Mouse (Mus musculus): ENCODE results near the gene Sec24b.

Sec24b gene

DNA sequence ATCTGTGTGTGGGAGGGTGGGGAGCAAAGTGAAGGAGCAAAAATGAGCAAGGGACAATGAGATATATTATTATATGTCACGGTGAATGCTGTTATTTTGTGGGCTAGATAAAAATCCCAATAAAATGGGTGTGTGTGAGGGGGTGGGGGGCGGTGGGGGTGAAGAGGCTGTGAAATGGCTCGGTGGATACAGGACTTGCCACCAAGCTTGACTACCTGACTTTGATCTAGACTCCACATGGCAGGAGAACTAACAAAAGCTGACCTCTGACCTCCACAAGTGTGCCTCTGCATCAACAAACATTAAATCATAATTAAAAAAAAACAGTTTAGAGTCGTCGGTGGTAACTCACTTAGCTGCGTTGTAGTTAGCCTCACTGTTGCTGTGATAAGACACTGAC lies 81.8 kb downstream of the Sec24b start:
- DNase-seq (ENCODE audit: extremely low read depth, low read depth), result no peak

DNA sequence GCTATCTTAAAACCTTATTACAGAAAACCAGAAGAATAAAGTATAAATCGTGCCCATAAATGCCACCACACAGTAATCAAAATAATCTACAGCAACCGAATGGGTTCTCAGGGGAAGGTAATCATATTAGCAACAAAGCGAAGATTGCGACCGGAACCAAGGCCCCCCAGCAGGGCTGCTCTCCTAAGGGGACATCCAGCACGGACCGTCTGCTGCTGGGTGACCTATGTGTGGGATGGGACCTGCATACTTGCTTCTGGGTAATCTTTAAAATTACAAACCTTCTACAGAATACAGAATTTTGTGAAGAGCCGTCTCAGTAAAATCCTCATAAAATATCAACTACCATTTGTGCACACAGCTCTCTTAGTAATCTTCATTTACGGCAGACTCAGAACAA lies 82.6 kb downstream of the Sec24b start:
- no peak for DNase-seq (ENCODE audit: extremely low read depth, low read depth)

DNA sequence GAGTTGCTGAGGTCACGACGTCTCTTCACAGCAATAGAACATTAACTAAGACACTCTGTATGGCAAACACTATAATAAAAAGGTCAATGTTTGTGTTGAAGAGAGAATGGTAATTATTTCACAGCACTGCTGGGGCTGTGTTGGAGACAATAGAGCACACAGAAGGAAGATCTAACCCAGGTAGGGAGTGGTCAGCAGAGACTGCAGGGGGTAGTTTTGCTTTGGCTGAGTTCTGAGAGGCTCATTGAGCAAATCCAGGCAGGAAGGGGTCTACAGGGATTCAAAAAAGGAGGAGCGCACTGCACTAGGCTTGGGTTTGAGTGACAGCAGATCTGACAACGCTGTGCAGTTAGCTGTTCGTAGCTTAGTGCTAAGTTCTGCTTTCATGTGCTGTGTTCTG lies 85.0 kb downstream of the Sec24b start:
- no peak for DNase-seq (ENCODE audit: extremely low read depth, low read depth)

DNA sequence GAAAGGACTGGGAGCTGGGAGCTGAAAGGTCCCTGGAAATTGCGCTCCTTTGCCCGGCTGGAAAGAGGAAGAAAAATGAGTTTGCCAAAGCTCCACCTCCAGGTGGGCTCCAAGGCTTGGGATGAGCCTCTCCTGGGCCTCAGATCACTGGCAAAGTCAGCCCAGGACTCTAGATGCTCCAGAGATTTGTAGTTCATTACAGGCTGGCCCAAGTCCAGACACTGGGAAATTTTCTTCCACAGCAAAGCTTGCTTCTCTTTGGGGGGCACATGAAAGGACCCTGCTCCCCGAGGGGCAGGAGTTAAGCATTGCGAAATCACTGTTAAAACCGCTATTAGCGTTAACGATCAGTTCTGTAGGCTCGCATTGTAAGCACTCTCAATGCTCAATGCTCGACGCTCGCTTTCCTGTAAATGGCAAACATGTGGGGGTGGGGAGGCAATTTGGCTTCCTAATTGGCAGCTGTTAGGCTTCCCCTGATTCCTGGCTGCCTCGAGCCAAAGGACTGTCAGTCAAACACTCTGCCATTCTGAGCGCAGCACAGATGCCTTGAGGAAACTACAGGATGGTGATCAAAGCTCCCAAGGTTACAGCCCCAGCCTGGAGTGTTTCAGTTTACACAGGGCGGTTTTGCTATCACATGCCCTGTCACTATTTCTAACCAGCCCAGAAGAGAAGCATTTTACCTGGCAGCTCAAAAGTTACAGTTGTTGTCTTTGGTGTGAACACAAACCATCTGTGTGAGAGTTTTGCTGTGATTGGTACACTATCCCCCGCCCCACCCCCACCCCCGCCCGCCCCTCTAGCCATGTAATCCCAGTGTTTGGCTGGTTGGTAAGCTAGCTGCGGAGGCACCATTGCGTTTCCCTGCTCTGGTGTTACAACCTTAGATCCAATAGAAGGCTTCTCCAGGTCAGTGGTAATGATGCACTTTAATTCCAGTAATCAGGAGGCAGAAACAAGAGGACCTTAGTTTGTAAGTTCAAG lies 90.5 kb downstream of the Sec24b start:
- DNase-seq (ENCODE audit: extremely low read depth, low read depth), result no peak

DNA sequence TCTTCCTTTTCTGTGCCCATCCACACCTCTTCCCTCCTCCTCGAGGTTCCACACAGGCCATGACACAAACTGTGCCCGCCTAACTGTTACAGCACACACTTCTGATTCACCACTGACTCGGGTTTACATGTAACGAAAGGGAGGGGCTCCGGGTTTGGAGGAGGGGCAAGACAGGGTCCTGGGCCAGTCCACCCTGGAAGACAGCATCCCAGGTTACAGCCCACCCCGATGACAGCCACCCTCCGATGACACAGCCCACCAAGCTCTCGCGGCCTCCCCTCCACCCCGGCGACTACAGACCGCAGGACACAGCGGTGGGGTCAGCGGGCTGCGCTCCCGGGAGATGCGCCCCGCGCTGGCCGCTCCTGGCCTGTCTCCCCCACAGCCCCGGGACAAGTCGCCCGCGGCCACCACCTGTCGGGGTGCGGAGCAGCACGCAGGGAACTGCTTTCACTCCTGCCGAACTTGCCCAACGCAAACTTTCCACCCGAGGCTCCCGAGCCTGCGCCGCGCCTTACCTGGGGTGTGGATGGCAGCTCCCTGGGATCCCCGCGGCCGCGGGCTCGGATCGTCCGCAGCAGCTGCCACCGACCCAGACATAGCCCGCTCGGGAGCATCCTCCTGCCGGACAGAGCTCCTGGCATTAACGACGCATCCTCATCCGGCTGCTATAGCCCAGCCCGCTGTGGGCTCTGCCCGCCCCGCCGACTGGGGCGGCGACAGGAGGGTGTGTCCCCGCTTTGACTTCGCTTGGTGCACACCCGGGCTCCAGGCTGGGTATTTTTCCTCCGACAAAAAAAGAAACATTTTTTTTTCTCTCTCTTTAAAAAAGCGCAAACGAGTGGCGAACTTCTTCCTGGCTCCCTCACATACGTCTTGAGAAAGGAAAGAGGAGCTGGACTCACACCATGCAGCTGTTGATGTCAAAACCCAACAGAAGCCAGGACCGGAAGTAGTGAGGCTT lies 91.6 kb downstream of the Sec24b start, which contains the start of gene Mcub:
Mcub (minus strand) TSS at position 775 of the 964 bp plus-strand sequence.
- DNase-seq (ENCODE audit: extremely low read depth, low read depth), result no peak

DNA sequence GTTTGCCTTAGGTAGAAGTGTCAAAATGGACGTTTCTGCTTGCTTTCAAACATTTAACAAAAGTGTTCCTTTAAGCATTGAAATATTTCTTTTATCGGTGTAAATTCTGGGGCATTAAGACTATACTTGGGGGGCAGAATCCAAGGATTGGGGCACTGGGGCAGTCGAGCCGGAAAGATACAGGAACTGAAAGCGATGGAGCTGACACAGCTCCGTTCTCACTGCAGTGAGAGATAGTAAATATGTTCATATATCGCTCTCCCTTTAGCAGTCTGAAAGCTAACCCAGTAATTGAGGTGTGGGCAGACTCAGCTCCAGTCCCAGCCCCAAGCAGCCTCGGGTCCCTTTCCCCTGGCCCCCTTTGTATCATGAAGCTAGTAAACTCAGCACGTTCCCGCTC lies 92.3 kb downstream of the Sec24b start:
- no peak for DNase-seq (ENCODE audit: extremely low read depth, low read depth)

DNA sequence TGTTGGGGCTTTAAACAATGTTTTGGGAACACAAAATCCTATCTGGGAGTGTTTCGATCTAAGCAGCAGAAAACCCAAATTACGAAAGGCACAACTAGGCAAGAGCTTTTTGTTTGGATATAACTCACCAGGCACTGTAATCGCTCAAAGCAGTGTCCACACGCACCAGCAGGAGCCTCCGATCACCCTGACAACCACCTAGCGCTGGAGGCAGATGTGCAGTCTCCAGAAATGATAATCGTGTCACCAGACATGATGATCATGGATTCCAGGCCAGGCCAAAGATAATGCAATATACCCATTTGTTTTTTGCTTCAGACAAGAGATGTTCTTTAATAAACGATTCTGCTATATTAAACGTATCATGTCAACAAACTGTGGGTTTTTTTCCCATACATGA lies 93.5 kb downstream of the Sec24b start:
- DNase-seq (ENCODE audit: extremely low read depth, low read depth), result no peak

DNA sequence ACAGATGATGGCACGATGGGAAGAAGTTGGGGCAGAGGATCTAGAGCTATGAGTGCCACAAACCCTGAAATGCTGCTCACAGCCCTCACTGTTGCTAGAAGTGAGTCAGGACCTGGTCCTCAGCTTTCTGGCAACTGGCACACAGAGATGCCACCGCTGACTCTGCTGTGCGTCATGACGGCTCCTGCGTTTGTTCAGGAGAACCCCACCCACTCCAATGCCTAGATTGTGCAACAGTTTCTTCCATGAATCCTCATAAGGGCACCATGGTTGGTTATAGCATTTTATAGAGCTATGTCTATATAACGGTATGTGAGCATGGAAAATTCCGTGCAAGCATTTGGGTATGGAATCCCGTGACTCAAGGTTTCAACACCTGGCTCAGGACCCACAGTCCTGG lies 96.7 kb downstream of the Sec24b start:
- no peak for DNase-seq (ENCODE audit: extremely low read depth, low read depth)

DNA sequence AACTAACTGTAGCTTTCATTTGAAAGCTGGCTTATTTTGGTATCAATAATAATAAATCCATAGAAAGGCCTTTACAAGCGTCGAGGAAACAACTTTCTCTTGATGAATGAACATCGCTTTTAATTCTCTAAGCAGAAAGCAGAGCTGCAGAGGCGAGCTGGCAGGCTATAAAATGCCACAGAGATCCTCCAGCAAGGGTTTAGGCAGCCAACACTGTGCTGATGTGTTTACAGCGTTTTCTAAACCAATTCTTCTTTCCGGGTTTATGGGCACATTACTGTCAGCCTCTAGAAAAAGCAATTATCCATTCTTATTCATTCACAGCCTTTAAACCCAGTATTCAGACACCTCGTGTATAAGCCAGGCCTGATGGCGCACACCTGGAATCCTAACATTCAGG lies 98.8 kb downstream of the Sec24b start:
- DNase-seq (ENCODE audit: extremely low read depth, low read depth), result no peak

DNA sequence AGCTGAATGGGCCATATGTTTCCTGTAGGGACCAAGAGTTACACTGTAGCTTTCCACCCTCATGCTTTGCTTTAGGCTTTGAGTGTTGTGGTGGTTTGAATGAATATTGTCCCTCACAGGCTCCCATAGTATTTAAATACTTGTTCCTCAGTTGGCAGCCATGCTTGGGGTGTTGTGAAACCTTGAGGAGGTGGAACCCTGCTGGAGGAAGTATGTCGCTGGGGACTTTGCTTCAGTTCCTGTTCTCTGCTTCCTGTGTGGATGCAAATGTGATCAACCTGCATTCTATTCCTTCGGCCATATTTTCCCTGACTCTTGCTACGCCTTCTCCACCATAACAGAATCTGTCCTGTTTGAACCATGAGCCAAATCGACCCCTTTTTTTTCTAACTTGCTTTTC lies 108.1 kb downstream of the Sec24b start:
- no peak for DNase-seq (ENCODE audit: extremely low read depth, low read depth)

DNA sequence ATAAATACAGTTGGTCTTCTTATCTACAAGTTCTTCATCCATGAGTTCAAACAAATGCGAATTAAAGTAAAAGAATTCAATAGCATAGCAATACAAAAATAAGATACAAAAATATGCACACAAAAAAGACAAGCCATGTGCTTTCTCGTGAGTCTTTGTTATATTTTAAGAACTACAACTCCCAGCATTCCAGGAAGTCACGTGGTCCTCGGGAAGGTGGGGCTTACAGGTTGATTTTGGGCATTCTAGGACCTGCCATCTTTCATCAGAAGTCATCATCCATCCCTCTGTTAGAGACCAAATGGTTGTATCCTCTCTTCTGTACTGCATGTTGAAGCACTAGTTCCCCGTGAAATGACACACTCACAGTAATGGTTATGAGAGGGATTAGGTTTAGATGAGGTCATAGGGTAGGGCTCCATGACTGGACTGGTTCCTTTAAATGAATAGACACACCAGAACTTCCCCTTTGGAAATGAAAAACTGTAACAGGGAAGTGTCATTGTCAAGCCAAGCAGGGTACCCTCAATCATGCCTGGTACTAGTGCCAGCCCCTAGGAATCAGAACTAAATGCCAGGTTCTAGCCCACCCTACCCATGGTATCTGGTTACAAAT lies 112.1 kb downstream of the Sec24b start:
- DNase-seq (ENCODE audit: extremely low read depth, low read depth), result no peak

DNA sequence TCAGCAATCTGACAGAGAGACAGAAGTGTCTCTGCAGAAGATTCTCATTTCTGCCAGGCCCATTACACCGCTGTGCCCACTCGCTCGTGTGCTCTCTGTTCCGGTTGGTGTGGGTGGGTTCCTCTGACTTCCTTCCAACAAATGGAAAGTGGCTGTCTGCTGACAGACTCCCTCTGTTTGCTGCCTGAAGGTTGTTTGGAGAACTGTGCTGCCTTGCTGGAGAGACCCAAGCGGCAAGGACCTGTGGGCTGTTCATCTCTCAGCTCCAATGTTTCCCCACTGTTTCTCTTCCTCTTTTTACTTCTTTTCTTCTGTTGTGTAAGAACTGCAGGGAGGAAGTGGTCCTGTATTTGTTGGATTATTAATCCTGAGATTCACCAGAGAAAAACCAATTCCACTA lies 113.0 kb downstream of the Sec24b start:
- no peak for DNase-seq (ENCODE audit: extremely low read depth, low read depth)

DNA sequence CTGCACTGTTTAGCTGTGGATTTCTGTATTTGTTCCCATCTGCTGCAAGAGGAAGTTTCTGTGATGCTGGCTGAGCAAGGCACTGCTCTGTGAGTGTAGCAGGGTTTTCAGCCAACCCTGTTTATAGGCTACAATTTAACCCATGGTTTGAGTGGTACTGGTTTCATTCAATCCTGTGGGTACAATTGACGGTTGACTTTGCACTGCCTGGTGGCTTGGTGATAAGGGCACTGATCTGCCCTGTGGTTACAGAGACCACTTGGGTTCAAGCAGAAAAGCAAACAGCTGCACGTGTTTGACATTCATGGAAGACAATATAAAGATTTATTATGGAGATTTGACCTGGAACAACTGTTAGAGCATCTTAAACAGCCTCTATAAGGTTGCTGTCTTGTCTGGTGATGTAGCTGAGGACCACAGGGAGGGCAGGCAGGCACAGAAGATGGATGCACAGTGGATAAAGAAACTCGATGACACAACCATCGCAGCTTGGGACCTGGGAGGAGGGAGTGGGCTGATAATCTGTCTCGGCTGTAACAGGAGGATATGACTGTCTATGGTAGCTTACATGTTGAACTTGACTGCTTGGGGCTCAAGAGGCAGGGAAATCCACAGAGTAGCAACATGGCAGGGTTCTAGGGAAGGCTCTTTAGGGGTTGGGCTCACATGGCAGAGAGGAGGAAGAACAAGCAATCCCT lies 115.0 kb downstream of the Sec24b start:
- DNase-seq (ENCODE audit: extremely low read depth, low read depth), result peak; percentile 74

DNA sequence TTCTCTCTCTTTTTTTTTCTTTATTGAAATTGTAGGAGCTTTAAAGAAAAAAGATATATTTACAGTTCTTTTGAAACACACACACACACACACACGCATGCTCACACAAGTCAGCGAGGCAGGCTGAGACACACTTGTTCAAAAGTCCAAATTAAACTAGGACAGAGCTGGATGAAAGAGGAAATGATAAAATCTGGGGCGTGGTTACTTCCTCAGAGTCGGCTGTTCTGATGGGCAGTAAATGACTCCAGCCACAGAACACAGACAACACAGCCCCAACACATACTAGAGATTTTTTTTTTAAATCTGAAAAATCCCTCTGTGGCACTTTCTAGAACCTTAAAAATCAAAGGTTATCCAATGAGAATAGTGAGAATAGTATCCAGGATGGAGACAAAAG lies 117.5 kb downstream of the Sec24b start:
- no peak for DNase-seq (ENCODE audit: extremely low read depth, low read depth)

DNA sequence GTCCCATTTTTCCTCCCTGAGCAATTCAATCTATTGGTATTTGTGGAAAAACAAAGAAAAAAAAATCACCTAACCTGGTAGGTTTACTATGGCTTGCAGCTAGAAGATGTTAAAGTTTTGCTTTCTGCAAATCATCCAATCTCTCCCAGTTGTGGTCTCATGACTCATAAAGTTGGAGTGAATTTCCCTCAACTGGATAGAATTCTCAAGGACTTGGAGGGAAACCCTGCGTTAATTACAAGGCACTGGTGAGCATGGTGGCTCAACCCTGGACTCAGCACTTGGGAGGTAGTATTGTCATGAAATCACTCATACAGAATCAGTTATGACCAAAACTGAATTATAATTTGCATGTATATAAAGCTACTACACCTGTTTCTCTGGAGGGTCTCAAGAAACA lies 120.1 kb downstream of the Sec24b start:
- DNase-seq (ENCODE audit: extremely low read depth, low read depth), result no peak

DNA sequence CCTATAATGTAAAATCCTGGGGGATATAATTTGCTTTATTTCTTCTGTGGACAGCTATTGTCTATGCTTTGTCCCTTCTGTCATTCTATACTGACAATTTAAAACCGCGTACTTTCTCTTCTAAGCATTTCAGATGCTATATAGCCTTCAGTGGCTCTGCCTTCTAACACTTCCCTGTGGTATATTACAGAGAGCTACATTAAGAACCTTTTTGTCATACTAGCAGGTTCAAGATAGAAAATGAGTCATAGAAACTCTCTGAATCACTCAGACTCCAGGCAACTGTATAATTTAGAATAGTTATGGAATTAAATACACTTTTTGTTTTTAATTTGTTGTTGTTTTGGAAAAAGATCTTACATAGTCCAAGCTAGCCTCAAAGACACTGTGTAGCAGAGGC lies 120.6 kb downstream of the Sec24b start:
- DNase-seq (ENCODE audit: extremely low read depth, low read depth), result no peak

DNA sequence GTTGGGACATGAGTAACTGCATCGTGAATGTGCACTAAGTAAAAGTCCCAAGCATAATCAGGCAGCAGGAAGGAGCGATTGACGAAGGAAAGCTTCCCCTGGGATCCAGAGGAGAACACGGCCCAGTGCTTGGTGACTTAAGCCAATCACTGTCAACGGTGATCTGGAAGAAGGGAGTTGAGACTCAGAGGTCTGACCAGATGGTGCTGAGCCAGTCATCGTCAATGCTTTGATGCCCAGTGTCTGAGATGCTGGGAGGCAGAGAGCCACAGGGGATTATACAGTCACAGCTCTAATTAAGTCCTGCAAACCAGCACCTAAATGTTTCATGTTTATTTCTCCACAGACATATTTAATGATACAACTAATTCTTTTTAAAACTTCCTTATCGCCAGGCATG lies 122.3 kb downstream of the Sec24b start:
- DNase-seq (ENCODE audit: extremely low read depth, low read depth), result no peak

DNA sequence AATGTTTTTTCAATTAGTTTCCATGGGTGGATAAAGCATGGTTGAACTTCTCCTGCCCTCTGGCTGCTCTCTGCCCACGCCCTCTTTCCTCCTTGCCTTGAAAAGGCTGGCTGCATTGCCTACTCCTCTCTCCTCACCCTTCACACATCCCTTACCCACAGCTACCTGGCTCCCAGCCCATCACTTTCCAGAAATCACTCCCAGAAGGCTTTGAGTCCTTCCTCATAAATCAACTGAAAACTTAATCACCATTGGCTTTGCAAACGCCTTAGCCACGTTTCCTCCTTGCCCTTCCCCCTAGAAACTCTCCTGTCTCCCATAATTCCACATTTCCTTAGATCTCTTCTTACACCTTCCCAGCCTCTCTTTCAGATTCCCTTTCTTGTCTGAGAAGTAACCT lies 123.5 kb downstream of the Sec24b start:
- DNase-seq (ENCODE audit: extremely low read depth, low read depth), result no peak

DNA sequence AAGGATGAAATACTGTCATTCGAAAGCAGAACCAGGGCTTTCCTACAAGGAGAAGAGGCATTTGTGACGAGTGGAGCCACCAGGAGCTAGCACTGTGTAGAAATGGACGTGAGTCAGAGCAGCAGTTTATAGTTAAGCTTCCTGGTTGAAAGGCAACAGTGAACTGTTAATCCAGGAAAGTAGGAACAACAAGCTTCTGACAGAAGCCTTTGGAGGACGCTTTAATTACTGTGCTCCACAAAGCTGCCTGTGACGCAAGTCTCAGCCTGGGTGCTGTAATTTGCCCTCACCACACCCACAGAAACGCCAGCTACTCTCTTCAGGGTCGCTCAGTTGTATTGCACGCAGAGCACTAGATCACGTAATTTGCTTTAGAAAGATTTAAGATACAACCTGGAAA lies 124.8 kb downstream of the Sec24b start:
- no peak for DNase-seq (ENCODE audit: extremely low read depth, low read depth)

Measured in MEL-GATA-1-ER (cell line).